Mouse (Mus musculus) erythroblast, embryonic 14.5 days (primary cell): ENCODE data around the gene Stk40.

Source experiments
- GATA1 ChIP-seq: IDR thresholded peaks from 2 replicates; pipeline ENCODE4 v1.6.1; 2012; ENCODE audit warnings: low read length, inconsistent platforms, mixed read lengths
- TAL1 ChIP-seq: IDR thresholded peaks from 3 replicates; pipeline ENCODE4 v1.6.1; 2012; ENCODE audit warnings: low read length, inconsistent platforms, mixed read lengths

DNA sequence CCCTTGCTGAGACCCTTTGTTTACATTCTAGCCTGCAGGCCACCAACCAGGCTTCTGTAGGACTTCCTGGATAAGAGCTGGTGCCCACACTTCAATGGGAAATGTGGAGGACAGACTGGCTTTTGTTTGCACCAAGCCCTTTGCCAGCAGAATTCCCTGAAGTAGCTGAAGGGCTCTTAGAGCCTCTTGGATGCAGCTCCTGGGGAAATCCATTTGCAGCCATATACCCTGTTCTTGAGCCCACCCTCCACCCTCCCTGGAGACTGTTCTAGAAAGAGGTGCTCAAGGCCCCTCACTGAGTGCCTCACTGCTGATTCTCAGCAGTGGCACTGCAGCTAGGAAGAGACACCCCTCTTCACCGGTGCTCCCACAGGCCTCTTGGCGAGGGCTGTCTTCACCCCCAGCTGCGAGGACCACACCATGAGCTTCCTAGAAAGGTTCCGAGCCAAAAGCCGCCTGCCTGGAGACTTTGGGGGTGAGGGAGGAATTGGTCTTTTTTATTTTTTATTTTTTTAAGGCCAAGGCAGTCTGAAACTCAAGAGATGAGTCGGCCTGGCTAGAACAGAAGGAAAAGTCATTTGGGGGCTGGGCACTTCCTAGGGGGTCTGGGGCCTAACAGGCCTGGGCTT, 29.0 kb downstream of the Stk40 start:
- no peak for TF ChIP-seq TAL1
- TF ChIP-seq GATA1 = no peak
